Mouse (Mus musculus): ENCODE data around the gene Psma6.

DNA sequence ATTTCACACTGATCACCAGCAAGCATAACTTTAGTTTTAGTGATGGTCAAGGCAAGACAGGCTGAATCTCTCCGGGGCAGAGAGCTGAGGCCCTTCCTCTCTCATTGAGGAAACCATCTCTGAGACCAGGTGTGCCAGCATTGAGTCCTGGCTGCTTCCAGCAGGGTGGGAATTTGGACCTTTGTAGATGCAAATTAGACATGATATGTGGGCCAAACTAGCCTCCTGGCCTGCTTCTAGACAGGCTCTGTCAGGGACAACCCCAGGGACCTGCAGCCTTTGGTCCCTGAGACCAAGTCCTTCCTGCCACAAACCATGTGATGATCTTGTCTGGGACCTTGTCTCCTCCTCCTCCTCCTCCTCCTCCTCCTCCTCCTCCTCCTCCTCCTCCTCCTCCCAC is 51.1 kb downstream of the Psma6 start:
- TF ChIP-seq CTCF (IDR thresholded peaks at IDR 0.05; ENCODE audit: low read depth) (no peak), EP300 (IDR thresholded peaks at IDR 0.05; ENCODE audit: low read depth) (no peak)

Data from liver, postnatal 0 days (tissue).